Mouse (Mus musculus) cerebellum, adult 2 months (tissue): ENCODE measurements at regions not wholly inside any gene's neighbourhood (a gene's known extent, or its start where the extent isn't known, plus 50 kb on each side); places are given as distances from the start of the nearest gene placed in this dataset.

Experiments
- CTCF ChIP-seq: fragments of 200-500 bp; IDR thresholded peaks from 2 replicates; pipeline ENCODE4 v1.5.1; 2011; ENCODE audit warnings: low read depth, mild to moderate bottlenecking, control low read depth, low read length, moderate library complexity, borderline replicate concordance; ENCODE audit not compliant: insufficient read depth
- POLR2A ChIP-seq: fragments of 200-500 bp; IDR thresholded peaks from 2 replicates; pipeline ENCODE4 v1.6.1; 2011; ENCODE audit warnings: low read length, control low read depth, borderline replicate concordance; ENCODE audit not compliant: insufficient read depth

- no peak for TF ChIP-seq CTCF
- TF ChIP-seq POLR2A: no peak
Observed at GRCm38 (mm10) chr9:91101614-91102407, 260.4 kb upstream of the Zic4 start.
